Mouse (Mus musculus): ENCODE results near the gene Ifna15.
"Not testable (repeated sequence)": the region's sequence is repeated elsewhere in the genome, so short reads cannot be mapped to it uniquely, and the experiment has no call there.

The Ifna15 gene

DNA sequence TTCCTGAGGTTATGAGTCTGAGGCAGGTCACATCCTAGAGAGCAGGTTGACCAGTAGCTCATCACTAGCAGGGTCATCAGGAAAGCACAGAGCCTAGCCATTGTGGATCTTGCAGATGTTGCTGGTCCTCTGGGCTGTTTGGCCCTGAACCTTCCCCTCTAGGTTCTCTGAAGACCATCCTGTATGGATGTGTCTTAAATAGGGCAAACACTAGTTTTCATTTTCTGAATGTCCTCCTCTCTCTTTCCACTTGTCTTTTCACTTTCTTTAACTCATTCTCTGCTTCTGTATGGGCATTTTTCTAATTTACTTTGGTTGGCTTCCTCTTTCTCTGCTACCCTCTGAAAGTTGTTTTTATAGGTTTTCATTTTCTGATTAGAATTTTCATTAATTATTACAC lies at the start of gene Ifna15:
Gene Ifna15, minus strand, starts transcription at position 101 of the 400 bp plus-strand sequence.
- in situ Hi-C loops (cut with MboI): not testable (repeated sequence)

DNA sequence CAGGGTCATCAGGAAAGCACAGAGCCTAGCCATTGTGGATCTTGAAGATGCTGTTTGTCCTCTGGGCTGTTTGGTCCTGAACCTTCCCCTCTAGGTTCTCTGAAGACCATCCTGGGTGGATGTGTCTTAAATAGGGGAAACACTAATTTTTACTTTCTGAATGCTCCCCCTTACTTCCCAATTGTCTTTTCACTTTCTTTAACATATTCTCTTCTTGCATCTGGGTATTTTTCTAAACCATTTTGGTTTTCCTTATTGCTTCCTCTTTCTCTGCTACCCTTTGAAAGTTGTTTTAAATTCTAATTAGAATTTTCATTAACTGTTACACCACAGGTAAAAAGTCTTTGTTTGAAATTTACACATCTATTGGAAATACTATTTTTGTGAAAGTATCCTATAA lies 45.2 kb upstream of the Ifna15 start, which contains the start of gene Ifna12:
Gene Ifna12, minus strand, starts transcription at position 101 of the 400 bp plus-strand sequence.
- in situ Hi-C loops (cut with MboI): no loop called here

DNA sequence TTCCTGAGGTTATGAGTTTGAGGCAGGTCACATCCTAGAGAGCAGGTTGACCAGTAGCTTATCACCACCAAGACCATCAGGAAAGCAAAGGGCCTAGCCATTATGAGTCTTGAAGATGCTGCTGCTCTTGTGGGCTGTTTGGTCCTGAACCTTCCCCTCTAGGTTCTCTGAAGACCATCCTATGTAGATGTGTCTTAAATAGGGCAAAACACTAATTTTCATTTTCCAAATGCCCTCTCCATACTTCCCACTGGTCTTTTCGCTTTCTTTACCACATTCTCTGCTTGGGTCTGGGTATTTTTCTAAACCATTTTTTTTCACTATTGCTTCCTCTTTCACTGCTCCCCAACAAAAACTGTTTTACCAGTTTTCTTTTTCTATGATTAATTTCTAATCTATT lies 34.2 kb upstream of the Ifna15 start, which contains the start of gene Ifna9:
Gene Ifna9, minus strand, starts transcription at position 101 of the 400 bp plus-strand sequence.
- in situ Hi-C loops (cut with MboI): no loop called here

DNA sequence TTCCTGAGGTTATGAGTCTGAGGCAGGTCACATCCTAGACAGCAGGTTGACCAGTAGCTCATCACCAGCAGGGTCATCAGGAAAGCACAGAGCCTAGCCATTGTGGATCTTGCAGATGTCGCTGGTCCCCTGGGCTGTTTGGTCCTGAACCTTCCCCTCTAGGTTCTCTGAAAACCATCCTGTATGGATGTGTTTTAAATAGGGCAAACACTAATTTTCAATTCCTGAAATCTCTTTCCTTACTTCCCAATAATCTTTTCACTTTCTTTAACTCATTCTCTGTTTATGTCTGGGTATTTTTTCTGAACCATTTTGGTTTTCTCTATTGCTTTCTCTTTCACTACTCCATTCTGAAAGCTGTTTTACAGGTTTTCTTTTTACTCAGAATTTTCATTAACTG lies 13.7 kb upstream of the Ifna15 start, which contains the start of gene Ifna14:
Gene Ifna14, minus strand, starts transcription at position 101 of the 400 bp plus-strand sequence.
- in situ Hi-C loops (cut with MboI): no loop called here

DNA sequence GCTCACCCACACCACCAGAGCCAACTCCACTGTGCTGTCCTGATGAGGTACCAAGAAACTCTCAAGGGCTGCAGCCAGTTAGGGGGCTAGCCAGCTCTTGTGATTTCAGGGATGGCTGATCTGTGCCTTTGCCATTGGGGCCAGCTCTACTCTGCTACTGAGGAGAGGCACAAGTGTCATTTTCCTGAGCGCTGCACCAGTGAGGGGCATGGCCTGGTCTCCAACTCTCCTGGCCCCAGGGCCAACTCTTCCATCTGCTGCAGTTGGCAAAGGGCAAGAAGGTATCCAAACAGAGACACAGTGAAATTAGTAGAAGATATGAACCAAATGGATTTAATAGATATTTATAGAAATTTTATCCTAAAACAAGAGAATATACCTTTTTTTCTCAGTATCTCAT lies 3.7 kb upstream of the Ifna15 start:
- in situ Hi-C loops (cut with MboI): no loop called here

DNA sequence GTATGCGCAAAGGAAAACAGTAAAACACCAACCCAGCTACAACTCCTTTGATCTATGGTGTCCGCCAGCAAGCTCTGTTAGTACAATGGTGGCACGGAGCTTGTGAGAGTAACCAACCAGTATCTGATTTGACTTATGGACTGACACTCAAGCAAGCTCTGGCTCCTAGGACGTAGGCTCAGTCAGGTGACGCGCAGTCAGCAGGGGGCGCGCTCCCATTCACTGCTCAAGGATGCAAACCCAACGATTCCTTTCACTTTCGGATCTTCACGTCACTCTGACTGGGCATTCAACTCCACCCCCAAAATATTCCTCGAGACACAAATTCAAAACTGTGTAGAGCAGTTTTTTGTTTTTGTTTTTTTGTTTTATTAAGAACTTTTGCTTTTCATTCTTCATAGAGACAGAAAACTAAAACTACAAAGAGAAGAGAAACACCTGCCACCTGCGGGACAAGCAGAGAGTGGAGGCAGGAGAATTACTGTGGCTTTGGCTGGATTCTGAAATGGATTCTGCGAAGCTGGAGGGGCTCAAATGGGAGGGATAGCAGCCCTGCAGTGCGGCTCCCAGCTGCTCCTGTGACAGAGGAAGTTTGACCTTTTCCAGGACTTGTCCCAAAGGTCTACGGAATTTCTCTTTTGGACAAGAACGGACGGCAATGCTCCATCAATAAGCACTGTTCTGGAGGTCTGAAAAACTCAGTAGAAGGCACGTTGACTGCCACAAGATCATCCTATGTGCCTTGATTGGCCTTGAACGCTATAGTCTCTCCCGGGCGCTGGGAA lies 7.7 kb downstream of the Ifna15 start:
- in situ Hi-C loops (cut with MboI): no loop called here

DNA sequence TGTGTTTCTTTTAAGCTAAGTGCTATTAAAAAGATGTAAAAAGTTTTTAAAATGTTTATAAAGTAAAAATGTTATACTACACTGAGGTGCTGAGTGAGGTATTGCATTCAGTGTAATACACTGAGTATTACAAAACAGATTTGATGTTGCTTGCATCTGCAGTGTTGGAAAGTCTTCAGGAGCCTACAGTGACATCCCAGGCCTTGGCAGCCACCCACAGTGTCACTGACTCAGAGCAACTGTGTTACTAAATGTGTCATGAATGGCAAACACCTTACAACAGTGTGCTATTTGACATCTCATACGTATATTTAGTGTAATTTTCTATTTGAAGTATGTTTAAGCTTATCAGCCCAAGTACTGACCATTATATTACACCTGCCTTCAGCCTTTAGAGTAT lies 10.1 kb downstream of the Ifna15 start:
- in situ Hi-C loops (cut with MboI): loop anchor here (25.0 kb wide), 1 partner anchor 1186 kb away; no protein-coding TSS in a partner anchor

DNA sequence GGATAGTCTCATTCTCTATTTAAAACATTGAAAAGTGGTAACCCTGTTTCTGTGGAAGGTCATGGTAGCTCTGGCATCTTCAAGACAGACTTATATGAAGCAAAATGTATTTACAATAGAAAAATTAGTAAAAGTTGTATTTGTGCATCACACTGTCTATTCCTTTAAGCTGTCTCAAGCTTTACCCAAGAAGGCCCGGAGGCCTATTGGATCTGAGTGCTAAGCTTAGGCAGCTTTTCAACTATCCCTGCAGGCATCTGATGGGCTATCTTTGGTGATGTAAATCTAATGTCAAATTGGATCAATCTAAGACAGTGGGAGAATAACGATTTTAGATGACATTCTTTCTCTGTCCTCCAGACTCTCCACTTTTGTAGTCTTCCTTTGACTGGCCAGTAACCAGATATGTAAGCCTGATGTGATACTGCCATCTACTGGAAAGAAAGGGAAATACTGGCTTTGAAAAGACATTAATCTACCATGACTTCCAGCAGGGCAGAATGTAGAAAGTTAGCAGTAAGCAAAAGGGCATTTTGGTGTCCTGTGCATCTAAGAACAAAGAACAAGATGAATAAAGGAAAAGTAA lies 14.3 kb downstream of the Ifna15 start:
- in situ Hi-C loops (cut with MboI): loop anchor here (25.0 kb wide), 1 partner anchor 1181 kb away; no protein-coding TSS in a partner anchor

DNA sequence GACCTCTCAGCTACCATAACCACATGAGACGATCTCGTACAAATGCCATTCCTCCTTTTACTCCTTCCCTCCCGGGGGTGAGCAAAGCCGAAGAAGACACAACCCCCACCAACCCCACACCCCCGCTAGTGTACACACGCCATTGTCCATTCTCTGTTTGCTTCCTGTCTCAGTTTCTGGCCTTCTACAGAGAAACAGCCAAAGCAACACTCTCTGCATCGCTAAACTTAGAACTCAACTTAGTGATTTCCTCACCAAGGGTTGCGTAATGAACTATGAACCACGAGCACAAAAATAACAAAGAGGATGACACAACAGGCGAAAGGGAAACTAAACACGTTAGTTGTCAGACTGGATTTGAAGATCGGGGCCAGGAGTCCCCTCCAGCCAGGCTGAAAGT lies 20.7 kb downstream of the Ifna15 start:
- in situ Hi-C loops (cut with MboI): loop anchor here (25.0 kb wide), 1 partner anchor 1175 kb away; no protein-coding TSS in a partner anchor

DNA sequence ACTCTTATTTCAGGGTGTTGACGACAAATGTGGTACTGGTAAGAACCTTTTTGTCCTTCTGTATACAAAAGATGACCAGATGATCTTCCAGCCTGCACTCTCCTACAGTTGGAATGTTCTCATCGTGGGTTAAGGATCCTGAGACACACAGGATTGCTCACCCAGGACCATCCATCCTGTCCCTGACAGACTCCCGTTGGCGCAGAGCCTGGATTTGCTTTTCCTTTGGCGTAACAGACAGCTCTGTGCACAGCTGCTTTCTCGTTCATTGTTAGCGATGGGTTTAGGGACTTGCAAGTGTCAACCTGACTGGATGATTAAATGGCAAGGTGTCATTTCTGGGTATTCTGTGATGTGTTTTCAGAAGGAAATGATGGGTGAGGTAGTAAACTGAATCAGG lies 21.4 kb downstream of the Ifna15 start:
- in situ Hi-C loops (cut with MboI): loop anchor here (25.0 kb wide), 1 partner anchor 1174 kb away; no protein-coding TSS in a partner anchor

DNA sequence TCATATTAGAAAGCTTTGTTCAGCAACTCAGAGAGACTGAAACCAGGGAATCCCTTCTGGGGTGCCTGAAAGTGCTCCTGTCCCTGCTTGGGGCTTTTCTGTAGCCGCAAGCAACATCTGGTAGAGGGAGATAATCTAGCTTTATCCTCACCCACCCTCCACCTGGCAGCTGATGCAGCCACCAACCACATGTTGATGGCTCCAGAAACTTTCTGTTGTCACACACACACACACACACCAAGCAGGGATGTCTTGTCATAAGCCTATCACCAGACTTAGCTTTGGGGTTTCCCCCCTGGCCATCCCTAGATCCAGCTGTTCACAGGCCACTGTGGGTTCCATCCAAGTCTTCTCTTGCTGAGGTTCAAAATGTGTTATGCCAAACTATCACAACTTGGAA lies 22.3 kb downstream of the Ifna15 start:
- in situ Hi-C loops (cut with MboI): loop anchor here (25.0 kb wide), 1 partner anchor 1173 kb away; no protein-coding TSS in a partner anchor

DNA sequence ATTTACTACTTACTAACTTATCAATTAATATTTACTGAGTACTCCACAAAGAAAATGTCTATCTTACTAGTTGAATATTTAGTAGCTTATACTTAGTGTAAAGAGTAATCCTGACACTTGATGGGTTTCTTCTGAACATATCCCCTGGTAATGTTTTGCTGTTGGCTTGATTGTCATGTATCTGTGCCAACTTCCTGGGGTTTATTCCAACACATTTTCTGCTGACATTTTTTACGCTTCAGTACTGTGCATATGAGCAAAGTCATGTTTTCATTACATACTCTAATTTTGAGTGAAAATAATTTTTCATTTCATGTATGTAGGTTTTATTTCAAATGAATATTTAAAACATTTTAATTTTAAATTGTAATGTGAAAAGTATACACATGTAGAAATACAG lies 23.1 kb downstream of the Ifna15 start:
- in situ Hi-C loops (cut with MboI): loop anchor here (25.0 kb wide), 1 partner anchor 1173 kb away; no protein-coding TSS in a partner anchor

DNA sequence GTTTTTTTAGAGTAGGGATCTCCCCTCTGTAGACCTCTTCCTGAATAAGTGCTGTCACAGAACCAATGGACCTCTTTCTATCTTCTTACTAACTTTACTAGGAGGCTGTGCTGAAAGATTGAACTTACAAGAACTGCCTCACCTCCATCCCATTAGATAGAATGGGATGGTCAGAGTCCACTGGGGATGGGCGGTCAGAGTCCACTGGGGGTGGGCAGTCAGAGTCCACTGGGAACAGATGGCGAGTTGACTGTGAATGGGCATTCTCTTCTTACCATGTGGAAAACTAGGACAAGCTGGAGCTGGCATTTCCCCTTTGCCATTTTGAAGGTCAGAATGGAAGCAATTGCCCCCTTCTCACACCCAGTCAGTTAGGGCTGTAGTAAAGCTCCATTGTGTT lies 24.5 kb downstream of the Ifna15 start:
- in situ Hi-C loops (cut with MboI): loop anchor here (25.0 kb wide), 1 partner anchor 1171 kb away; no protein-coding TSS in a partner anchor

DNA sequence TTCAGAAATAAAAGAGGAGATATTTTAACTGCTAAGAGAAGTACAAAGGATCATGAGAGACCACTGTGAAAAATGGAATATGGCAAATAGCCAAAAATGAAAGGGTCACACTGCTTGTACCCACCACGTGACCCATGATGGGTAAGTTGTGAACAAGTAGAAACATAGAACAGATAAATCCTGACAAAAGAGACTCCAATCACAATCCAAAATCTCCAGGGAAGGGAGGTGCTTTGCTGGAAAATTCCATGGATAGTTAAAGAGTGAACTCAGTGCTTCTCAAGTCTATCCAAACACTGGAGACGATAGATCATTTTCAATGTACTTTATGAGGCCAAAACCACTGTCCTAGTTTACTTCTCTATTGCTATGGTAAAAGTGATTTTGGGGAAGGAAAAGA lies 27.2 kb downstream of the Ifna15 start:
- in situ Hi-C loops (cut with MboI): loop anchor here (25.0 kb wide), 1 partner anchor 1169 kb away; no protein-coding TSS in a partner anchor

DNA sequence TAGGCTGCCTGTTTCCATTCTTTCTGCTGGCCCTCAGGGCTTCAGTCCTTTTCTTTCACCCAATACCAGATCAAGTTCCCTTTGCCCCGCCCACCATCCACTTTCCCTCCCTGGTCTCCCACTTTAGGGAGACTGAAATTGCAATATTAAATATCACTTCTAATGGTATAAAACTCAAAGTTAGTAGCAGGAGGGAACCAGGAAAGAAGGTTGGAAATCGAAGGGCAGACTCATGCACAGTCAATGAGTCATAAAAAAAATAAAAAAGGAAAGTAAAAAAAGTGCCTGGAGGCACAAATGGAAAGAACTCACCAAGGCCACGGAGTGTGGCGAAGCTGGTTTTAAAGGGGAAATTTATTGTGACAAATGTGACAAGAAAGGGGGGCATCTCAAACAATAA lies 27.8 kb downstream of the Ifna15 start:
- in situ Hi-C loops (cut with MboI): loop anchor here (25.0 kb wide), 1 partner anchor 1168 kb away; no protein-coding TSS in a partner anchor

DNA sequence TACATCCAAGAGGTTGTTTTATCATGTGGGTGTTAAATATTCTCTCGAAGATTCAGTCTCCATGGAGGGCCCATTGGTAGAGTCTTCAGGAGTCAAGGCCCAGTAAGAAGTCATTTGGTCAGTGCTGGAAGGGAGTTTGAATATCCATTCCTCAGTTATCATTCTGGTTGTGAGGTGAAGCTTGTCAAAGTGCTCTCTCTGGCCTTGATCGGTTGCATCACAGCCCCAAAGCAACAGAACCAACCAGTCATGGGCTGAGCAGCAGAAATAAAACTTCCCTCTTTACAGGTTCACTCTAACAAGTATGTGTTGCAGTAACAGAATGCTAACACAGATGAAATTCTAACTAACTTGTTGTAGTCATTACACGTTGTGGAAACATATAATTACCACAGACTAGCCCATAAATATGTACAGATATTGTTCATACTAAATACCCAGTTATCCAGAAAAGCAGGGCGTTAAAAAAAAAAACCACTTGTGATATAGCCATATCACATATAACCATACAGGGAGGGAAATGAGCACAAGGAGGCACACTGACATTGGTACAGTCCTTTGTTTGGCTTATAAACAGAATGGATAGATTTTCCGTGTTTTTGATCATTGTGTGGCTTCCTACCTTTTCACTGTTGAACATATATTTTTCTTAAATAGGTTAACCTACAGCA lies 31.5 kb downstream of the Ifna15 start:
- in situ Hi-C loops (cut with MboI): loop anchor here (25.0 kb wide), 1 partner anchor 1164 kb away; no protein-coding TSS in a partner anchor

DNA sequence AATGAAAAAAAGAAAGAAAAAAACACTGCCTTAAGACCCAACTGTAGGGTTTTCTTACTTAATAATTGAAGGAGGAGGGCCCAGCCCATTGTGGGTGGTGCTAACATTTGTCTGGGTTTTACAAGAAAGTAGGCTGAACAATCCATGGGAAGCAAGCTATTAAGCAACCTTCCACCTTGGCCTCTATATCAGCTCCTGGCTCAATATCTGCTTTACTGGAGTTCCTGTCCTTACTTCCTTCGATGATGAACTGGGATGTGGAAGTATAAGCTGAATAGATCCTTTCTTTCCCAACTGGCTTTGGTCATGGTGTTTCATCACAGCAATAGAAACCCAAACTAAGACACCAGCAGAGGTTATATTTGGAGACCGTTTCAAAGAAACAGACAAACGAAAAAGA lies 32.7 kb downstream of the Ifna15 start:
- in situ Hi-C loops (cut with MboI): loop anchor here (25.0 kb wide), 1 partner anchor 1163 kb away; no protein-coding TSS in a partner anchor

DNA sequence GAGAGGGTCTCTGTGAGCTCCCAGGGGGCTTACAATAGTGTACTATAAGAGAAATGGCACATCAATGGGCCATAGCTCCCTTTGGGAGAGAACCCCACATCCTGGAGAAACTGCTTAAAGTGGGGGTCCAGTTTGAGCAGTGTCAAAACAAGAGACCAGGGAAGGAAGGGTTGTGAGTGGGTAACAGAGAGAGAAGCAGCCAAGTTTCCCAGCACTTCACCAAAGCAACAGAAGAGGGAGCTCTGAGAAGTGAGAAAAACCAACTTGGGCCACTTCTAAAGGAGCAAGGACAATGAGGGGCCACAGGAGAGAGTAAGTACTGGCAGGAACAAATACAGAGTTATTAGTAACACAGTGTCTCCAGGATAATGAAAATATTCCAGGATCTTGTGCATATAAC lies 34.8 kb downstream of the Ifna15 start:
- in situ Hi-C loops (cut with MboI): no loop called here

DNA sequence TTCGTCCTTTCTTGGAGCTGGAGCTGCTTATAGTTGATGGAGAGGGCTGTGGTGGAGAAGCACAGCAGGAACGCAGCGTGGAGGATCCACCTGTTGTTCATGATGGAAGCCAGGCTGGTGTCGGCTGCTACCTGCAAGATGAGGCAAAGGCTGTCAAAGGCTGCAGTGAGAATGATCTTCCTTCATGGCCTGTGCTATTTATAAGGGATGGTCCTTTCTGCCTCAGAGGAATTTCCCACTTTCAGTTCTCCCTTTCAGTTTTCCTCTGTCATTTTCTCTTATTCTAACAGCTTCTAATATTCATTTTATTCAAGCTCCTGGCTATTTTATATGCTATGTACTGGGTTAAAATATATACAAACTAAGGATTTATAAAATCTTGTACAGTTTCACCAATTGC lies 35.4 kb downstream of the Ifna15 start, which contains the start of gene Ifnb1:
Gene Ifnb1, minus strand, starts transcription at position 101 of the 400 bp plus-strand sequence.
- in situ Hi-C loops (cut with MboI): no loop called here

DNA sequence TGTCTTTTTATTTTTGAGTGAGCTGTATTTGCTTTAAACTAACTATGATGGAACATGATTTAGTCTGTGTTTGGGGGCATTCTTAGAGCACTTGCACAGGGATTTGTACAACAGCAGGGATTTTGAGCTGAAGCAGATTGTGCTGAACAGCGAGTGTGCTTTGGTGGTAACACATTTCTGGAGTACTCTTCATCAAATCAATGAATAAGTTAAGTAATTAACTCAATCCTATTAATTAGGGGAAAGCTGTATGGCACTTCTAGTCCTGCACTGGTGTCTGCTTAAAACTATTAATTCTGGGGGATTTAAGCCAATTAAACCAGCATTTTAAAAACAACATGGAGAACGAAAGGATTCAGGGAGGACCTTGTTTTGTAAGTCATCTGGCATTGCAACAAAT lies 40.1 kb downstream of the Ifna15 start:
- in situ Hi-C loops (cut with MboI): no loop called here

DNA sequence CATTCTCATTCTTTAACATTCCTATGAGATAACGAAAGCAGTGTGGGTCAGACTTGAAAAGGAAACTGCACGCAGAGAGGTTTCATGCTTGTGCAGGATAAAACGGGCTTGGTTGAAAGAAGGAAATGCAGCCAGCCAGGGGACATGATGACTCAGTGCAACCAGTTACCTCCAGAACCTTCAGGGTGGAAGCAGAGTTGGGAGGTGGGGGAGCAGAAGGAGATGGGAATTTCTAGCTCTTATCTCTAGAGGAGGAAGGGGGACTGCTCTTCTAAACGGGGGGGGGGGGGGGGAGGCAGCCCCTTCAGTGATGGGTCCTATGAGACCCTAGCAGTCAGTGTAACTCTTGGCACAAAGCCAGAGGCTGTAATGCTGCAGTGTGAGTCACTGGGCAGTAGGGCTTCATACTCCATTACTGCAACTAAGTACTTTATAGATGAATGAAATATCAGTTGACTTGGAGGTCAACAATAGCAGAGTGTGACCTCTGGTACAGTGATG lies 42.3 kb downstream of the Ifna15 start:
- in situ Hi-C loops (cut with MboI): no loop called here

DNA sequence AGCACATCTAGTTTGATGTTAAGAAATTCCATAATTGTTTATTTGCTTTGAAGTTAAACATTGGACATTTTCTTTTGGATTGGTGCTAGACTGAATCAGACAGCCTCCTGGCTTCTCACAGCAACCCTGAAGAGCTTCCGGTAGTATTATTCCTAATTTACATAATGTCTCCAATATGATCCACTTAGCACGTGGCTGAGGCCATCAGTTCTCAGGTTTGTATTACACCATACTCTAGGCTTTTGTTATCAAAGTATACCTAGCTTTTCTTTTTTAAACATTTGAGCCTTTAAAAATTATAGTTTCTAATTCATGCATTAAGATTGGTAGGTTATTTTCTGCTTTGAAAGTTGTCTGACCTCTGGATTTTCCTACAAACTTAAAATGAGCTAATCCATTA lies 42.8 kb downstream of the Ifna15 start:
- in situ Hi-C loops (cut with MboI): no loop called here

All from mature B cell (primary cell).